Mouse (Mus musculus) megakaryocyte, embryonic 14.5 days (primary cell): ENCODE measurements around the gene Rad51b.

ENCODE experiments used
- FLI1 ChIP-seq: IDR thresholded peaks from 2 replicates; pipeline ENCODE4 v1.6.1; 2012; ENCODE audit warnings: low read length, inconsistent platforms, mixed read lengths
- GATA1 ChIP-seq: IDR thresholded peaks from 3 replicates; pipeline ENCODE4 v1.6.1; 2012; ENCODE audit warnings: mixed read lengths, low read length, inconsistent platforms, borderline replicate concordance

GRCm38 (mm10) chr12:79822401-79822800 lies 525.3 kb downstream of the Rad51b start:
- TF ChIP-seq FLI1 (no peak), GATA1 (no peak)
